Mouse (Mus musculus) Patski (cell line): ENCODE measurements at regions not wholly inside any gene's neighbourhood (a gene's known extent, or its start where the extent isn't known, plus 50 kb on each side); places are given as distances from the start of the nearest gene placed in this dataset.

Source experiments
- ATAC-seq: fragments of 100-300 bp; one replicate; pipeline ENCODE4 v1.8.0; 2021
- CTCF ChIA-PET: fragments of 350-600 bp; sonication (Branson Sonifier 250); formaldehyde crosslinking; loops from one replicate; lab custom pipeline; 2022; ENCODE audit warnings: inconsistent platforms; lab: Charles Lee
- POLR2A ChIA-PET: fragments of 350-600 bp; sonication (Branson Sonifier 250); formaldehyde crosslinking; loops from one replicate; lab custom pipeline; 2022; ENCODE audit warnings: antibody characterized with exemption, inconsistent platforms; lab: Charles Lee
- DNase-seq: peaks from one replicate; pipeline ENCODE4 v3.0.0-alpha.2; 2011; ENCODE audit warnings: low read depth, low spot score
- H3K27me3 ChIP-seq: fragments of 371-371 bp; one replicate; pipeline ENCODE4 v1.5.1; 2021
- CTCF ChIP-seq: fragments of 100-300 bp; IDR thresholded peaks from one replicate; pipeline ENCODE4 v1.5.1; 2021
- in situ Hi-C: fragments of 300-500 bp; cut with MboI; formaldehyde crosslinking; loops from 3 replicates; pipeline ENCODE4 v1.11.1; 2018; ENCODE audit warnings: low pct_unique_long_range_greater_than_20kb, mixed read lengths

GRCm38 (mm10) chr19:21214253-21214652 lies 57.8 kb upstream of the Zfand5 start:
- in situ Hi-C loops, result no loop called here
- ChIA-PET POLR2A (interaction anchor here (1.0 kb wide), 1 partner anchor 50 kb away, joined by 3 read pairs; no protein-coding TSS in a partner anchor), CTCF (interaction anchor here (0.9 to 1.4 kb wide), 4 partner anchors 10 to 44 kb away, joined by 3 to 4 read pairs (median 3); no protein-coding TSS in a partner anchor)
- DNase-seq (peak; percentile 72), ATAC-seq (peak; percentile 100)
- no peak for TF ChIP-seq CTCF
- H3K27me3 ChIP-seq, result no peaks in the 10 kb centered on the region

DNA sequence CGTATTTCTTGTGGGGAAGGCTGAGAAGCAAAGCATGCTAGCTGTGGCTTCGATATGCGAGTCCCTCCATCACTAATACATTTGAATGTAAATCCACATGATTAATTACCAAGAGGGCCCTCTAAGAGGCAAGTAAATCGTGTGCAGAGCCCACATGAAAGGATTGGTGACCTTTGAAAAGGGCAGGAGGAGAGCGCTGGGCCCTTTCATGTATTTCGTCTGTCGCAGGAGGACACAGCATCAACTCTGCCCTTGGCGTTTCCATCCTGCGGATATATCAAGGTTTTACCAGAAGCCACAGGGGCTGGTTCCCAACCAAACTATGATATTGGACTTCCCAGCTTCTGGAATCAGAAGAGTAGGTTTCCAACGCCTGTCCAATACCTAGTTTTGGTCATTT lies 78.6 kb upstream of the Zfand5 start:
- CTCF ChIA-PET, result interaction anchor here (1.5 kb wide), 1 partner anchor 11 kb away, joined by 4 read pairs; no protein-coding TSS in a partner anchor
- POLR2A ChIA-PET, result no interaction called here
- no peak for TF ChIP-seq CTCF
- in situ Hi-C loops, result no loop called here
- DNase-seq, result no peak
- no peak for ATAC-seq
- H3K27me3 ChIP-seq, result no peaks in the 10 kb centered on the region

DNA sequence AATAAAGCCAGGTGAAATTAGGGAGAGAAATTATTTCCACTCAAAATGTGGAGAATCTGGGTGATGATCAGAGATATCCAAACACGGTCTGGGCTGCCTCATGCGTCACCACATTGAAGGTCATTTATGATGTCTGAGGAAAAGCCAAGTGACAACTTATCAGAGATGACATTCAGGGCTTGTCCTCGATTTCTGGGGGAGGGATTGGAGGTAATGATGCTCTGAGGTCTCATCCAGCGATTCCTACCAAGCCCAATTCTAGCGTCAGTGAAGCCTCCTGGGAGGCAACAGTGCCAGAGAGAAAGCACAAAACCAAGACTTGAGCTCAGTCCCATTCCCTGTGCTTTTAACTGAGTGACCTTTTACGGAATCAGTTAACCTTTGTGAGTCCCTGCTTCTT lies 79.5 kb upstream of the Zfand5 start:
- H3K27me3 ChIP-seq, result no peaks in the 10 kb centered on the region
- in situ Hi-C loops, result no loop called here
- DNase-seq, result no peak
- no peak for ATAC-seq
- TF ChIP-seq CTCF, result no peak
- ChIA-PET POLR2A (no interaction called here), CTCF (interaction anchor here (0.7 to 1.5 kb wide), 4 partner anchors 12 to 25 kb away, joined by 3 to 5 read pairs (median 4); no protein-coding TSS in a partner anchor)

DNA sequence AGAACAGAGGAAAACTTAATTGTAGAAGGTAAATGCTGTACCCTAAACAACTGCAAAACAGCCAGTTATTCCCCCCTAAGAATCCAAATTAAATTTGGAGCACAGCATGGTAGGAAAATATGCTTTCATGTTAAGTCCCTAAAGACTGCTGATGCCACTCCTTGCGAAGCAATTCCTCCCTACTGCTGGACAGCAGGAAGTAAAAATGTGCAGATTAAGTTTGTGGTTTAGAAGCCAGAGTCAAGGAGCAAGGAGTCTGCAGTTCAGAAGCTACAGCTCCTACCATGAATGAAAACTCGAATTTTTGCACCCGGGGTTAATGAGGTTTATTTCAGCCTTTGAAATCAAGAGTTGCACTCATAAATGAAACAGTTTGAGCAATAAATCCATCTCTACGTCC lies 82.9 kb upstream of the Zfand5 start:
- CTCF ChIA-PET, result interaction anchor here (0.7 to 2.2 kb wide), 3 partner anchors 9 to 18 kb away, joined by 3 to 7 read pairs (median 4); no protein-coding TSS in a partner anchor
- POLR2A ChIA-PET, result no interaction called here
- no peaks in the 10 kb centered on the region for H3K27me3 ChIP-seq
- TF ChIP-seq CTCF, result no peak
- no peak for DNase-seq
- no peak for ATAC-seq
- in situ Hi-C loops, result no loop called here

DNA sequence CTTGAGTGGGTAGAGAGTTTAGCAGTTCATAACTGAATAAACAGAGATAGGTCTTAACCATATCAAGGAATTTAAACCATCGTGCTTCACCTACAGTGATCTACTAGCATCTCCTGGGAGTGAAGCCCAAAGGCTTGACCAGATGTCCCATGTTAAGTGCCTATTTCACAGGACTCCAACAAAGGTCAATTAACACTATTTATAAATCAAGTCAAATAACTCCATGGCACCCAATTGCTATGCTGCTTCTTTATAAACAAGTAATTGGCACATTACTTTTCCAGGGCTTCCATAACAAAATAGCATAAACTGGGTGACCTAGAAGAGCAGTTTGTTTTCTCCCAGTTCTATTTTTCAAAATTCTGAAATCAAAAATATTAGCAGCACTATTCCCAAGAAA lies 85.4 kb upstream of the Zfand5 start:
- POLR2A ChIA-PET, result no interaction called here

DNA sequence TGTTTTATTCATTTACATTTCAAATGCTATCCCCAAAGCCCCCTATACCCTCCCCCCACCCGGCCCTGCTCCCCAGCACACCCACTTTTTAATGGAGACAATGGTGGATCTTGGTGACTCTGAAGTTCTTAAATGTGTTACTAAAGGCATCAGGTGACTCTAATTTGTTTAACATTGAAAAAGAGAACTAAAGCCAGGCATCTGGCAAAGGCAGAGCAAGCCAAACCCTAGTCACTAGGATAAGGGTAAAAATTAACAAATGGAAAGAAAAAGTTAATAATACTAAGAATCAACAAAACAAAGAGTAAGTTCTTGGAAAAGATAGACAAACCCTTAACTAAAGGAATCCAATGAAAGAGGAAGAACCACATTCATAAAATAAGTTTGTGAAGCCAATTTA lies 86.1 kb upstream of the Zfand5 start:
- no peak for ATAC-seq
- no peak for TF ChIP-seq CTCF
- ChIA-PET CTCF (no interaction called here), POLR2A (no interaction called here)
- no peaks in the 10 kb centered on the region for H3K27me3 ChIP-seq
- in situ Hi-C loops, result no loop called here
- no peak for DNase-seq

More for the DNA sequence above, 85.4 kb upstream of the Zfand5 start:
- DNase-seq (no peak), ATAC-seq (no peak)
- TF ChIP-seq CTCF, result no peak
- H3K27me3 ChIP-seq, result no peaks in the 10 kb centered on the region
- CTCF ChIA-PET, result no interaction called here
- in situ Hi-C loops, result no loop called here

DNA sequence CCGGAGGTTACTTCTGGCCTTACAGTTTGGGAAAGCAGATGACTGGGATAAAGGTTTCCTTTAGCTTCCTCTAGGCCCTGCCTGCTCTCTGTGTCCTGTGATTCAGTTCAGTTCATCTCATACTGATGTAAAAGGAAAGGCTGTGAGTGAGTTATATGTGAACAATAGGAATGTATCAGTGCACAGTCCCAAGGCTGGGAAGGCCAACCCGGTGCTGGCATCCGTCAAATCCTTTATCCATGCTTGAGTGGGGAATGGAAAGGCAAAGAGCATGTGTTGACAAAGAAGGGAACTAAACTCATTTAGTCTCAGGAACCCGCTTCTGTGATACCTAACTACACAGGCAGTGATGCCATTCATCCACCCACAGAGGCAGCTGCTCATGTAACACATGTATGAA lies 89.0 kb upstream of the Zfand5 start:
- ChIA-PET POLR2A (no interaction called here), CTCF (no interaction called here)
- no peak for TF ChIP-seq CTCF
- DNase-seq (no peak), ATAC-seq (no peak)
- in situ Hi-C loops, result no loop called here
- no peaks in the 10 kb centered on the region for H3K27me3 ChIP-seq

DNA sequence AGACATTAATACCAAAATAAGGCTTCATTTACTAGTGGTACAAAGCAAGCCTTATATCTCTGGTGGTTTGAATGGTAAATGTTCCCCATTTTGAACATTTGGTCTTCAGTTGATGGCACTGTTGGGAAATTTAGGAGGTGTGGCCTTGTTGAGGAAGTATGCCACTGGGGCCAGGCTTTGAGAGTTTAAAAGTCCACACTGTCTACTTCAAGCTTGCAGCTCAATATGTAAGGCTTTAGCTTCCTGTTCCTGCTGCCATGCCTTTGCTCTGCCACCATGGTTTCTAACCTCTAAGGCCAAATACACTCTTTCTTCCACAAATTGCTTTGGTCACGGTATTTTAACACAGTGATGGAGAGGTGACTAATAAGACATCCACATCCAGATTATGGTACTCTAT lies 92.2 kb upstream of the Zfand5 start:
- H3K27me3 ChIP-seq, result no peaks in the 10 kb centered on the region
- TF ChIP-seq CTCF, result no peak
- in situ Hi-C loops, result no loop called here
- DNase-seq (no peak), ATAC-seq (no peak)
- POLR2A ChIA-PET, result no interaction called here
- CTCF ChIA-PET, result interaction anchor here (2.0 kb wide), 1 partner anchor 10 kb away, joined by 7 read pairs; no protein-coding TSS in a partner anchor

- in situ Hi-C loops, result no loop called here
- ChIA-PET CTCF (interaction anchor here (0.9 to 1.5 kb wide), 2 partner anchors 17 to 38 kb away, joined by 3 to 4 read pairs; no protein-coding TSS in a partner anchor), POLR2A (no interaction called here)
- DNase-seq (no peak), ATAC-seq (no peak)
- no peak for TF ChIP-seq CTCF
- no peaks in the 10 kb centered on the region for H3K27me3 ChIP-seq
Measured at GRCm38 (mm10) chr19:21175426-21175831, 96.6 kb upstream of the Zfand5 start.

DNA sequence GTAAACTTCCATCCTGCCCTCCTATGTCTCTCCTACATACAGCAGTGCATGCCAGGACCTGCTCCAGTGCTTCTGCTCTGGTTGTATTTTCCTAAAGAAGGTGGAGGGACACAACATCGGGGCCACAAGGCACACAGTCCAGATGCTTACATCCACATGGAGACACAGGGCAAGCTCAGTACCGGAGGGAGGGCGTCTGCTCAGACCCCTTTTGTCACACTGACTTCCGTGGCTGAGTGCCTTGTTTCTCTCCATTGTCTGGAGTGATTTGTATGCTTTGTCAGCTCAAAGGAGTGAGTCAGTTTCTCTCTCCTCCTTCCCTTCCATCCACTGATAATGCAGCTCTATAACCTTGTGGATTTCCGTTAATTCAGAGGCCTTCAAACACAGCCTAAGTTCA lies 97.4 kb upstream of the Zfand5 start:
- ChIA-PET POLR2A (no interaction called here), CTCF (interaction anchor here (0.8 kb wide), 1 partner anchor 794 kb away, joined by 3 read pairs; no protein-coding TSS in a partner anchor)
- DNase-seq (no peak), ATAC-seq (no peak)
- H3K27me3 ChIP-seq, result no peaks in the 10 kb centered on the region
- in situ Hi-C loops, result no loop called here
- TF ChIP-seq CTCF, result no peak

DNA sequence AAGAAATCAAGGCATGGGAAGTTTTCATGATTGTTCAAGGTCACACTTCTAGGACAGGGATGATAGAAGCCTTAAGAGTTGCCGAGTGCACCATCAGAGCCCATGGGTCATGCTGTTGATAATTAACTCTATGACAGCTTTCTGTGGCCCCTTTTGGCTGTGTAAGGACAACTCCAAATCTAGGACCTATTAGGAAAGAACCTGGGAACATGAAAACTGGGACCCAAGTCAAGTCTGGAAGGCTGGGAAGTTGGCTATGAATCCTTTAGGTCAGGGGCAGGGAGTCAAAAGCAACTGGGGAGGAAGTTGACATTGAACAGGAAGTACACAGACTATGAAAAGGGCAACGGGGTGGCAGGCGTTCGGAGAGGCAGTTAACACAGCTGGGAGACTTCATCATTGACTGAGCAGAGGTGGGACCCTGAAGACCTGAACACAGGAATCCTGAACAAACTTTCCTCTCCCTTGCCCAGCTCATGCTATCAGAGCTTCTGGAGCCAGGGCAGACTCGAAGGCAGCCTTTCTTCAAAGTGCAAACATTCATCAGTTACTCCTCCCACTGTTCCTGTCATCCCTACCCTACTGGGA lies 98.1 kb upstream of the Zfand5 start:
- no peak for ATAC-seq
- ChIA-PET CTCF (interaction anchor here (0.8 kb wide), 1 partner anchor 793 kb away, joined by 3 read pairs; no protein-coding TSS in a partner anchor), POLR2A (interaction anchor here (1.2 kb wide), 1 partner anchor 34 kb away, joined by 3 read pairs; no protein-coding TSS in a partner anchor)
- no peak for DNase-seq
- H3K27me3 ChIP-seq, result no peaks in the 10 kb centered on the region
- no peak for TF ChIP-seq CTCF
- in situ Hi-C loops, result no loop called here
